Mouse (Mus musculus) lung, adult 2 months (tissue): ENCODE results near the gene Ddr1.

ENCODE experiments used
- CTCF ChIP-seq: fragments of 200-500 bp; IDR thresholded peaks from 2 replicates; pipeline ENCODE4 v1.5.1; 2011; ENCODE audit warnings: mild to moderate bottlenecking, low read length, control low read depth; ENCODE audit not compliant: insufficient read depth
- POLR2A ChIP-seq: fragments of 200-500 bp; IDR thresholded peaks from 2 replicates; pipeline ENCODE4 v1.6.1; 2011; ENCODE audit warnings: low read depth, mild to moderate bottlenecking, control low read depth, low read length, borderline replicate concordance; ENCODE audit errors: extremely low read depth

- TF ChIP-seq CTCF = peak; percentile 84
- no peak for TF ChIP-seq POLR2A
Measured at GRCm38 (mm10) chr17:35739675-35740074, 35.3 kb upstream of the Ddr1 start.
